Mouse (Mus musculus): Measurements from ENCODE around the gene Serpine2.

- TF ChIP-seq CTCF (IDR thresholded peaks at IDR 0.05; ENCODE audit: low read depth), result no peak
- no peak for TF ChIP-seq EP300 (IDR thresholded peaks at IDR 0.05; ENCODE audit: low read depth)
Observed at GRCm38 (mm10) chr1:79856756-79857155, 4.2 kb downstream of the Serpine2 start.
